Mouse (Mus musculus) brain, embryonic 14.5 days (tissue): ENCODE data around the gene Gng7.

Experiments used
- CTCF ChIP-seq: fragments of 200-500 bp; IDR thresholded peaks from 2 replicates; pipeline ENCODE4 v1.5.1; 2012; ENCODE audit warnings: inconsistent platforms, mild to moderate bottlenecking, moderate library complexity, borderline replicate concordance; ENCODE audit not compliant: insufficient read depth, insufficient read length; ENCODE audit errors: extremely low read depth
- POLR2A ChIP-seq: fragments of 200-500 bp; IDR thresholded peaks from 2 replicates; pipeline ENCODE4 v1.6.1; 2012; ENCODE audit warnings: mild to moderate bottlenecking, inconsistent platforms, borderline replicate concordance; ENCODE audit not compliant: poor library complexity, insufficient read depth, insufficient read length, severe bottlenecking; ENCODE audit errors: extremely low read depth

DNA sequence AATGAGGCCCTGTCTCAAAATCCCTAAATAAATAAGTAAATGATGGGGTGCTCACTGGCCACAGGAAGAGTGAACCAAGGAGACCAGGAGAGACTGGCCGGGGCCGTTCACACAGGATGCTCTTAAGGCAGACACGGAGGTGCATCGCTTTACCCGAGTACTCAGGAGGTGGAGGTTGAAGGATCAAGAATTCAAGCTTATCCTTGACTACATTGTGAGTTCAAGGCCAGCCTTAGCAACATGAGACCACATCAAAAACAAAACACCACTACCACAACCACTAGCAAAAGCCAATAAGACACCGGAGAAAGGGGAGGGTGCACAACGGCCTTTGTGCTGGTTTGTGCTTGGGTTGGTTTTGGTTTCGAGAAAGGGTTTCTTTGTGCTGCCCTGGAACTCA, 58.4 kb downstream of the Gng7 start:
- no peak for TF ChIP-seq CTCF
- TF ChIP-seq POLR2A, result no peak
